ENCODE assay signal across 22 mouse cellular contexts in genomic region chr13:75735606-75736005, GRCm38 (mm10).
"Had no signal": no experiment of that assay in that cellular context is flagged by ENCODE, and none has a peak within 500 bp of the region (broad histone marks: within the 10 kb centered on the region; RNA-seq: fewer than 3 reads in every experiment).

No protein-coding gene starts in this region.

- H3K4me2 ChIP-seq: heart, embryonic 11.5 days; heart, embryonic 13.5 days; heart, embryonic 15.5 days; hindbrain, embryonic 13.5 days; hindbrain, embryonic 15.5 days; limb, embryonic 13.5 days; limb, embryonic 15.5 days had no signal

- ATAC-seq: hindbrain, postnatal 0 days; intestine, postnatal 0 days had no signal

- H3K9ac ChIP-seq: heart, embryonic 13.5 days; heart, embryonic 15.5 days; hindbrain, embryonic 13.5 days; hindbrain, embryonic 15.5 days; limb, embryonic 13.5 days; limb, embryonic 15.5 days had no signal

- H3K27ac ChIP-seq: heart, adult 2 months; heart, embryonic 13.5 days; heart, embryonic 15.5 days; hindbrain, embryonic 13.5 days; hindbrain, embryonic 15.5 days; hindbrain, postnatal 0 days; layer of hippocampus, adult 2 months; limb, embryonic 13.5 days; limb, embryonic 15.5 days had no signal

- H3K9me3 ChIP-seq: heart, embryonic 13.5 days; heart, embryonic 15.5 days; hindbrain, embryonic 13.5 days; hindbrain, embryonic 15.5 days; limb, embryonic 13.5 days; limb, embryonic 15.5 days had no signal

- DNase-seq: gastrocnemius, postnatal 14 days; gastrocnemius, postnatal 36 days; heart, adult 2 months; heart, postnatal 14 days; heart, postnatal 36 days; kidney, adult 18-20 months; kidney, adult 8-10 months; kidney, postnatal 10 days; kidney, postnatal 25 days; kidney, postnatal 4 days; layer of hippocampus, postnatal 36 days; left cerebral cortex, postnatal 4 days had no signal

- H3K27me3 ChIP-seq: heart, embryonic 13.5 days; heart, embryonic 15.5 days; hindbrain, embryonic 13.5 days; hindbrain, embryonic 15.5 days; limb, embryonic 13.5 days; limb, embryonic 15.5 days had no signal

- H3K36me3 ChIP-seq: heart, embryonic 13.5 days; heart, embryonic 15.5 days; hindbrain, embryonic 13.5 days; hindbrain, embryonic 15.5 days; limb, embryonic 13.5 days; limb, embryonic 15.5 days had no signal

- H3K4me1 ChIP-seq: hindbrain, embryonic 13.5 days; hindbrain, embryonic 15.5 days had no signal

- H3K4me3 ChIP-seq: heart, adult 2 months; heart, embryonic 13.5 days; heart, embryonic 15.5 days; hindbrain, embryonic 13.5 days; hindbrain, embryonic 15.5 days; layer of hippocampus, adult 2 months; limb, embryonic 13.5 days; limb, embryonic 15.5 days had no signal
